ENCODE assay signal across 26 mouse cellular contexts in genomic region chr15:80531026-80531425, GRCm38 (mm10). TPM values are rescaled to one million over a fixed set of nuclear protein-coding genes. Genes with fewer than 3 reads are reported as not detected.
DNase-seq lines count a peak whose midpoint lies in the region; ATAC-seq and TF ChIP-seq lines count a peak whose summit lies in the region.
"Had no signal": no experiment of that assay in that cellular context is flagged by ENCODE, and none has a peak within 500 bp of the region (broad histone marks: within the 10 kb centered on the region; RNA-seq: fewer than 3 reads in every experiment).

No protein-coding gene starts in this region.

- ATAC-seq in heart, embryonic 12.5 days (ENCODE audit: insufficient number of reproducible peaks, low FRiP score) = 0 out of 2 replicates have a peak, but pooled peaks have one; percentile 29
- ATAC-seq in liver, embryonic 13.5 days (ENCODE audit: low read depth) = peak; percentile 41
- ATAC-seq in frontal cortex, adult (ENCODE audit: low TSS enrichment) = no peak
- ATAC-seq in stomach, postnatal 0 days (ENCODE audit: low FRiP score, low TSS enrichment) = no peak

- TF ChIP-seq EP300 in stomach, postnatal 0 days (optimal IDR thresholded peaks at IDR 0.05) = no peak

- TF ChIP-seq CTCF in stomach, postnatal 0 days (IDR thresholded peaks at IDR 0.05; ENCODE audit: low read depth) = no peak

- H3K4me1 ChIP-seq in heart, embryonic 12.5 days (replicated peaks) = peaks cover 14% of the 10 kb centered on the region
- H3K4me1 ChIP-seq in liver, embryonic 13.5 days (replicated peaks) = peaks cover 44% of the 10 kb centered on the region
- no peaks in the 10 kb centered on the region for H3K4me1 ChIP-seq in stomach, postnatal 0 days (replicated peaks; ENCODE audit: control insufficient read depth, insufficient read depth)

- no peak overlapping the region for H3K9ac ChIP-seq in heart, embryonic 12.5 days
- H3K9ac ChIP-seq in liver, embryonic 13.5 days = peak overlapping the region; percentile 64
- H3K9ac ChIP-seq in stomach, postnatal 0 days (ENCODE audit: low read length) = no peak overlapping the region
- H3K9ac ChIP-seq: heart, embryonic 13.5 days; kidney, embryonic 15.5 days had no signal

- H3K4me3 ChIP-seq in heart, embryonic 12.5 days = no peak overlapping the region
- H3K4me3 ChIP-seq in liver, embryonic 13.5 days (replicated peaks) = no peak overlapping the region
- H3K4me3 ChIP-seq in stomach, postnatal 0 days (ENCODE audit: low read depth, low read length) = no peak overlapping the region
- H3K4me3 ChIP-seq: embryonic facial prominence, embryonic 13.5 days; forebrain, embryonic 10.5 days; heart, embryonic 13.5 days; hindbrain, embryonic 13.5 days; kidney, embryonic 15.5 days; midbrain, embryonic 15.5 days had no signal

- no peak for DNase-seq in heart, adult 18-20 months
- peak; percentile 47 for DNase-seq in T-cell, adult 2 months (ENCODE audit: low spot score)
- DNase-seq in liver, embryonic 13.5 days = peak; percentile 48
- DNase-seq in naive thymus-derived CD4-positive, alpha-beta T cell, adult 2 months (ENCODE audit: low read depth) = peak; percentile 58
- no peak for DNase-seq in adrenal gland, adult 8-10 months
- no peak for DNase-seq in stomach, postnatal 0 days (ENCODE audit: low spot score)
- DNase-seq: cerebellum, adult 9-11 months; retina, postnatal 1 day; thymus, postnatal 25 days had no signal

- no peak overlapping the region for H3K27ac ChIP-seq in heart, embryonic 12.5 days (ENCODE audit: poor library complexity, severe bottlenecking)
- H3K27ac ChIP-seq in liver, embryonic 13.5 days = peak overlapping the region; percentile 96
- H3K27ac ChIP-seq in stomach, postnatal 0 days (replicated peaks) = no peak overlapping the region
- H3K27ac ChIP-seq: embryonic facial prominence, embryonic 13.5 days; forebrain, embryonic 10.5 days; heart, embryonic 13.5 days; hindbrain, embryonic 13.5 days; kidney, embryonic 15.5 days; macrophage had no signal

- H3K9me3 ChIP-seq in heart, embryonic 12.5 days (replicated peaks) = no peaks in the 10 kb centered on the region
- no peaks in the 10 kb centered on the region for H3K9me3 ChIP-seq in liver, embryonic 13.5 days (replicated peaks)
- no peaks in the 10 kb centered on the region for H3K9me3 ChIP-seq in stomach, postnatal 0 days (ENCODE audit: control insufficient read depth, low read length)
- H3K9me3 ChIP-seq: embryonic facial prominence, embryonic 13.5 days; forebrain, embryonic 10.5 days; heart, embryonic 13.5 days; hindbrain, embryonic 13.5 days; kidney, embryonic 15.5 days; midbrain, embryonic 15.5 days had no signal

- H3K4me2 ChIP-seq in heart, embryonic 12.5 days = no peak overlapping the region
- H3K4me2 ChIP-seq in liver, embryonic 13.5 days = peak overlapping the region; percentile 30
- no peak overlapping the region for H3K4me2 ChIP-seq in stomach, postnatal 0 days (replicated peaks; ENCODE audit: low read depth)
- H3K4me2 ChIP-seq: kidney, embryonic 15.5 days had no signal

- no peaks in the 10 kb centered on the region for H3K36me3 ChIP-seq in heart, embryonic 12.5 days
- no peaks in the 10 kb centered on the region for H3K36me3 ChIP-seq in liver, embryonic 13.5 days
- no peaks in the 10 kb centered on the region for H3K36me3 ChIP-seq in stomach, postnatal 0 days (ENCODE audit: control insufficient read depth, insufficient read depth, low read length)
- H3K36me3 ChIP-seq: embryonic facial prominence, embryonic 13.5 days; forebrain, embryonic 10.5 days; heart, embryonic 13.5 days; hindbrain, embryonic 13.5 days; kidney, embryonic 15.5 days; midbrain, embryonic 15.5 days had no signal

- H3K27me3 ChIP-seq in heart, embryonic 12.5 days (replicated peaks) = peaks cover 12% of the 10 kb centered on the region
- H3K27me3 ChIP-seq in liver, embryonic 13.5 days = no peaks in the 10 kb centered on the region
- H3K27me3 ChIP-seq in stomach, postnatal 0 days (ENCODE audit: control insufficient read depth, insufficient read depth, low read length) = no peaks in the 10 kb centered on the region
- H3K27me3 ChIP-seq: midbrain, embryonic 15.5 days had no signal

- 66% methylated on average over 9 of the region's 9 CpGs for WGBS in heart, embryonic 12.5 days
- WGBS in liver, embryonic 13.5 days (ENCODE audit: insufficient replicate concordance) = 28% methylated on average over 9 of the region's 9 CpGs
- WGBS in stomach, postnatal 0 days = 80% methylated on average over 9 of the region's 9 CpGs

RNA-seq across cellular contexts. Expression of gene Enthd1, which starts 33.9 kb away (rescaled TPM):
- not detected in 2 replicates for polyA plus RNA-seq in heart, embryonic 12.5 days (2016; fragmentation: Nextera tagmentation; extraction: Ambion mirVana)
- not detected for total RNA-seq in heart, adult 18-20 months (2021)
- not detected in 2 replicates for polyA plus RNA-seq in liver, embryonic 13.5 days (2015; fragmentation: Nextera tagmentation; extraction: Ambion mirVana)
- not detected for total RNA-seq in adrenal gland, adult 8-10 months (2022)
- polyA plus RNA-seq in stomach, postnatal 0 days (2015; fragmentation: Nextera tagmentation; extraction: Ambion mirVana) = not detected in 2 replicates
- total RNA-seq: adrenal gland, adult 18-20 months; gastrocnemius, adult 8-10 months; granulocyte monocyte progenitor cell, adult 5-6 weeks; heart, postnatal 25 days; left cerebral cortex, postnatal 25 days had no signal
- polyA plus RNA-seq: embryonic facial prominence, embryonic 13.5 days; forebrain, embryonic 10.5 days; heart, embryonic 13.5 days; hindbrain, embryonic 13.5 days; intestine, embryonic 14.5 days; kidney, embryonic 15.5 days; large intestine, adult 2 months; lung, embryonic 16.5 days; macrophage; midbrain, embryonic 15.5 days had no signal

RNA-seq across cellular contexts. Expression of gene Grap2, which starts 41.4 kb away (rescaled TPM):
- polyA plus RNA-seq in heart, embryonic 12.5 days (2016; fragmentation: Nextera tagmentation; extraction: Ambion mirVana) = 11.2 and 12.0 TPM in 2 replicates
- 1 to 10 TPM; 1.0 to 3.4 TPM for total RNA-seq in heart, adult 18-20 months (2021)
- 31.6 and 33.2 TPM in 2 replicates for polyA plus RNA-seq in liver, embryonic 13.5 days (2015; fragmentation: Nextera tagmentation; extraction: Ambion mirVana)
- 1 to 10 TPM in 3 of 4 experiments, under 1 TPM in 1; 0.66 to 1.7 (median 1.3) TPM for total RNA-seq in adrenal gland, adult 8-10 months (2022)
- 0.15 and 0.22 TPM in 2 replicates for polyA plus RNA-seq in stomach, postnatal 0 days (2015; fragmentation: Nextera tagmentation; extraction: Ambion mirVana)

Comparison
In these comparisons a context has a peak if more than half of its experiments do, and no peak if none do; other contexts are left out.
1. ATAC-seq: peak in heart, embryonic 12.5 days (single experiment) and liver, embryonic 13.5 days (single experiment); none in frontal cortex, adult (single experiment) and stomach, postnatal 0 days (single experiment).
2. DNase-seq: peak in T-cell, adult 2 months (single experiment), liver, embryonic 13.5 days (single experiment) and naive thymus-derived CD4-positive, alpha-beta T cell, adult 2 months (single experiment); none in heart, adult 18-20 months (0 of 2), adrenal gland, adult 8-10 months (single experiment) and stomach, postnatal 0 days (single experiment).